Mouse (Mus musculus) myocyte (in vitro differentiated cells): Measurements from ENCODE around the gene Gm10096.
"Not testable (repeated sequence)": the region's sequence is repeated elsewhere in the genome, so short reads cannot be mapped to it uniquely, and the experiment has no call there.

Source experiments
- MAX ChIP-seq: IDR thresholded peaks from one replicate; pipeline ENCODE4 v1.6.1; 2011; ENCODE audit warnings: low read depth, mild to moderate bottlenecking, control low read depth
- POLR2A ChIP-seq: IDR thresholded peaks from one replicate; pipeline ENCODE4 v1.6.1; 2011; ENCODE audit warnings: low read depth, mild to moderate bottlenecking, control low read depth, moderate library complexity; ENCODE audit not compliant: insufficient read length

- TF ChIP-seq POLR2A, MAX: not testable (repeated sequence)
Observed at GRCm38 (mm10) chrX:28954602-28955001, at the start of gene Gm10096.
